Mouse (Mus musculus) MEL (cell line): ENCODE data around the gene CN725425. TPM values are rescaled to one million over a fixed set of nuclear protein-coding genes. Genes with fewer than 3 reads are reported as not detected.

Experiments
- DNase-seq: peaks from one replicate; pipeline ENCODE4 v3.0.0; 2011; ENCODE audit warnings: low read depth, low spot score
- H3K27ac ChIP-seq: 2 replicates; pipeline ENCODE4 v1.5.1; 2012; ENCODE audit warnings: low read depth, mild to moderate bottlenecking, control low read depth, low read length, moderate library complexity; ENCODE audit not compliant: control insufficient read depth
- H3K27me3 ChIP-seq, 2 experiments: fragments of 150-350 bp in 1 of 2; sonication (generic) in 1 of 2; 2 replicates each; pipeline ENCODE4 v1.6.1; 2012; ENCODE audit warnings: low read length in 2 of 2, mild to moderate bottlenecking in 2 of 2, improper control_type of control experiment in 1 of 2, moderate library complexity in 1 of 2; ENCODE audit not compliant: insufficient read depth in 2 of 2, control insufficient read depth in 1 of 2
- H3K36me3 ChIP-seq, 2 experiments: 2 replicates each; pipeline ENCODE4 v1.6.1; 2012 to 2014; ENCODE audit warnings: low read length in 2 of 2, improper control_type of control experiment in 1 of 2, inconsistent platforms in 1 of 2, mild to moderate bottlenecking in 1 of 2; ENCODE audit not compliant: insufficient read depth in 2 of 2, control insufficient read depth in 1 of 2
- H3K4me1 ChIP-seq, 2 experiments: fragments of 150-350 bp in 1 of 2; sonication (generic) in 1 of 2; 2 replicates each; pipeline ENCODE4 v1.6.1; 2012; ENCODE audit warnings: low read length in 2 of 2, improper control_type of control experiment in 1 of 2, mild to moderate bottlenecking in 1 of 2; ENCODE audit not compliant: insufficient read depth in 2 of 2, control insufficient read depth in 1 of 2
- H3K4me3 ChIP-seq, 2 experiments: fragments of 150-350 bp in 1 of 2; sonication (generic) in 1 of 2; 2 replicates each; pipeline ENCODE4 v1.5.1; 2012; ENCODE audit warnings: low read depth in 2 of 2, low read length in 2 of 2, mild to moderate bottlenecking in 2 of 2, moderate library complexity in 2 of 2, control low read depth in 1 of 2, improper control_type of control experiment in 1 of 2; ENCODE audit not compliant: control insufficient read depth in 1 of 2, insufficient read depth in 1 of 2
- H3K79me2 ChIP-seq: 2 replicates; pipeline ENCODE4 v1.6.1; 2012; ENCODE audit warnings: mild to moderate bottlenecking, low read length, moderate library complexity; ENCODE audit not compliant: control insufficient read depth, poor library complexity, insufficient read depth
- H3K9ac ChIP-seq: 2 replicates; pipeline ENCODE4 v1.6.1; 2012; ENCODE audit warnings: low read depth, mild to moderate bottlenecking, control low read depth, low read length, moderate library complexity; ENCODE audit not compliant: control insufficient read depth, poor library complexity, severe bottlenecking
- H3K9me3 ChIP-seq: fragments of 150-350 bp; sonication (generic); replicated peaks from 2 replicates; pipeline ENCODE4 v1.6.1; 2012; ENCODE audit warnings: mild to moderate bottlenecking, low read length, improper control_type of control experiment, moderate library complexity; ENCODE audit not compliant: insufficient read depth
- BHLHE40 ChIP-seq: IDR thresholded peaks from 2 replicates; pipeline ENCODE4 v1.6.1; 2012; ENCODE audit warnings: low read depth, mild to moderate bottlenecking, inconsistent platforms, low read length, improper control_type of control experiment, borderline replicate concordance
- E2F4 ChIP-seq: IDR thresholded peaks from 2 replicates; pipeline ENCODE4 v1.6.1; 2011; ENCODE audit warnings: low read depth, low read length, improper control_type of control experiment, borderline replicate concordance
- ELF1 ChIP-seq: IDR thresholded peaks from 2 replicates; pipeline ENCODE4 v1.6.1; 2014; ENCODE audit warnings: low read depth, mild to moderate bottlenecking, inconsistent platforms, low read length, improper control_type of control experiment, moderate library complexity
- ETS1 ChIP-seq: IDR thresholded peaks from 2 replicates; pipeline ENCODE4 v1.6.1; 2012; ENCODE audit warnings: low read depth, mild to moderate bottlenecking, inconsistent platforms, low read length, improper control_type of control experiment, moderate library complexity
- GABPA ChIP-seq: IDR thresholded peaks from 2 replicates; pipeline ENCODE4 v1.6.1; 2012; ENCODE audit warnings: low read depth, mild to moderate bottlenecking, inconsistent platforms, low read length, improper control_type of control experiment, moderate library complexity
- HCFC1 ChIP-seq: IDR thresholded peaks from 2 replicates; pipeline ENCODE4 v1.6.1; 2012; ENCODE audit warnings: low read depth, mild to moderate bottlenecking, inconsistent platforms, low read length, improper control_type of control experiment, moderate library complexity
- KAT2A ChIP-seq: conservative IDR thresholded peaks from 2 replicates; pipeline ENCODE4 v1.6.1; 2012; ENCODE audit warnings: low read depth, low read length, improper control_type of control experiment, inconsistent platforms
- MEF2A ChIP-seq: IDR thresholded peaks from 2 replicates; pipeline ENCODE4 v1.6.1; 2014; ENCODE audit warnings: low read depth, mild to moderate bottlenecking, inconsistent platforms, low read length, improper control_type of control experiment; ENCODE audit not compliant: poor library complexity, insufficient replicate concordance, severe bottlenecking; ENCODE audit errors: extremely low read depth
- MYB ChIP-seq: IDR thresholded peaks from 2 replicates; pipeline ENCODE4 v1.6.1; 2011; ENCODE audit warnings: mild to moderate bottlenecking, low read depth, low read length, improper control_type of control experiment
- POLR2A ChIP-seq, 2 experiments: IDR thresholded peaks; 2 replicates each; pipeline ENCODE4 v1.6.1; 2011 to 2012; ENCODE audit warnings: low read length in 2 of 2, mild to moderate bottlenecking in 2 of 2, control low read depth in 1 of 2, improper control_type of control experiment in 1 of 2, low read depth in 1 of 2, moderate library complexity in 1 of 2; ENCODE audit not compliant: control insufficient read depth in 1 of 2, insufficient read depth in 1 of 2, poor library complexity in 1 of 2
- RAD21 ChIP-seq: IDR thresholded peaks from 2 replicates; pipeline ENCODE4 v1.6.1; 2011; ENCODE audit warnings: mild to moderate bottlenecking, low read depth, low read length, improper control_type of control experiment
- SIN3A ChIP-seq: IDR thresholded peaks from 2 replicates; pipeline ENCODE4 v1.6.1; 2012; ENCODE audit warnings: low read length, improper control_type of control experiment, inconsistent platforms
- SMC3 ChIP-seq: IDR thresholded peaks from 2 replicates; pipeline ENCODE4 v1.6.1; 2011; ENCODE audit warnings: low read depth, low read length, improper control_type of control experiment
- TAL1 ChIP-seq: IDR thresholded peaks from 2 replicates; pipeline ENCODE4 v1.6.1; 2012; ENCODE audit warnings: mild to moderate bottlenecking, inconsistent platforms, low read length, moderate library complexity, mixed read lengths
- TCF12 ChIP-seq: IDR thresholded peaks from 2 replicates; pipeline ENCODE4 v1.6.1; 2014; ENCODE audit warnings: low read depth, mild to moderate bottlenecking, inconsistent platforms, low read length, improper control_type of control experiment, moderate library complexity
- UBTF ChIP-seq: IDR thresholded peaks from 2 replicates; pipeline ENCODE4 v1.6.1; 2012; ENCODE audit warnings: low read depth, mild to moderate bottlenecking, inconsistent platforms, low read length, improper control_type of control experiment, moderate library complexity, borderline replicate concordance; ENCODE audit not compliant: insufficient read depth
- ZKSCAN1 ChIP-seq: IDR thresholded peaks from 2 replicates; pipeline ENCODE4 v1.6.1; 2012; ENCODE audit warnings: low read depth, mild to moderate bottlenecking, inconsistent platforms, low read length, improper control_type of control experiment, moderate library complexity
- ZMIZ1 ChIP-seq: IDR thresholded peaks from 2 replicates; pipeline ENCODE4 v1.6.1; 2012; ENCODE audit warnings: low read depth, mild to moderate bottlenecking, inconsistent platforms, low read length, improper control_type of control experiment, moderate library complexity
- polyA plus RNA-seq, 2 experiments: library from polyadenylated mRNA; stranded (reverse) in 1 of 2; unstranded in 1 of 2; fragments of >175 nt in 1 of 2; fragments of >200 nt in 1 of 2; gene quantifications; 2 replicates each; pipeline versions ENCODE4 v1.2.1 to v1.2.4; 2012; ENCODE audit warnings: low replicate concordance in 2 of 2, low read depth in 1 of 2; ENCODE audit not compliant: insufficient read length in 2 of 2, insufficient read depth in 1 of 2, missing spikeins in 1 of 2
- total RNA-seq: library from RNA; depleted of rRNA; stranded (reverse); fragments of 300-350 nt; gene quantifications from 2 replicates; pipeline ENCODE4 v1.2.3, GENCODE M21; 2012

The CN725425 gene
- total and polyA plus RNA-seq, 3 experiments: not detected

- H3K4me1 ChIP-seq: no peaks in the 10 kb centered on the region
- TF ChIP-seq SMC3 (no peak), ZMIZ1 (no peak), TCF12 (no peak), SIN3A (no peak), ETS1 (no peak), ZKSCAN1 (no peak), BHLHE40 (no peak), HCFC1 (no peak), POLR2A (IDR thresholded peaks at IDR 0.05; ENCODE audit: control insufficient read depth in 1 of 2, insufficient read depth in 1 of 2, low read depth in 1 of 2, low read length in 2 of 2, poor library complexity in 1 of 2) (no peak), E2F4 (no peak), UBTF (no peak), MEF2A (no peak), TAL1 (no peak), GABPA (no peak)
- TF ChIP-seq, all 39 proteins: peak for 0
- Histone ChIP-seq H3K36me3 (no peaks in the 10 kb centered on the region), H3K27ac (no peak overlapping the region), H3K27me3 (no peaks in the 10 kb centered on the region), H3K9me3 (no peaks in the 10 kb centered on the region), H3K9ac (no peak overlapping the region), H3K79me2 (no peaks in the 10 kb centered on the region), H3K4me3 (no peak overlapping the region)
- no peak for DNase-seq
These were observed 34.3 kb upstream of the CN725425 start for GRCm38 (mm10) chr15:91165021-91165420.

GRCm38 (mm10) chr15:91167850-91168562 lies 31.3 kb upstream of the CN725425 start:
- no peaks in the 10 kb centered on the region for H3K36me3 ChIP-seq
- no peak for DNase-seq
- H3K4me3 ChIP-seq: no peak overlapping the region
- H3K27ac ChIP-seq: no peak overlapping the region
- no peaks in the 10 kb centered on the region for H3K79me2 ChIP-seq
- TF ChIP-seq MYB (no peak), RAD21 (no peak), KAT2A (no peak), ELF1 (no peak)
- no peak overlapping the region for H3K9ac ChIP-seq
- no peaks in the 10 kb centered on the region for H3K4me1 ChIP-seq
- no peaks in the 10 kb centered on the region for H3K27me3 ChIP-seq
- H3K9me3 ChIP-seq: no peaks in the 10 kb centered on the region
